Mouse (Mus musculus) ES-Bruce4 (cell line): ENCODE data around the gene Col11a2.

Experiments used
- CTCF ChIP-seq: IDR thresholded peaks from one replicate; pipeline ENCODE4 v1.8.1; 2011; ENCODE audit warnings: low read depth, low read length
- EP300 ChIP-seq: IDR thresholded peaks from 2 replicates; pipeline ENCODE4 v1.6.1; 2011; ENCODE audit warnings: low read depth, low read length; ENCODE audit not compliant: insufficient read depth
- POLR2A ChIP-seq: IDR thresholded peaks from one replicate; pipeline ENCODE4 v1.8.1; 2011; ENCODE audit warnings: low read length; ENCODE audit not compliant: insufficient read depth

GRCm38 (mm10) chr17:34013436-34013835, 25.8 kb upstream of the Col11a2 start:
- TF ChIP-seq CTCF (no peak), POLR2A (no peak), EP300 (no peak)
